Mouse (Mus musculus): ENCODE measurements around the gene Cldn19. TPM values are rescaled to one million over a fixed set of nuclear protein-coding genes. Genes with fewer than 3 reads are reported as not detected.

Gene Cldn19
- polyA plus RNA-seq, 1 experiment from 2014 or later: 0.12 TPM

- Histone ChIP-seq H3K27ac (replicated peaks) (peak overlapping the region; percentile 98), H3K4me1 (peaks cover 31% of the 10 kb centered on the region), H3K27me3 (ENCODE audit: low read depth, poor library complexity, severe bottlenecking) (no peaks in the 10 kb centered on the region), H3K4me3 (peak overlapping the region; percentile 98), H3K9me3 (replicated peaks) (no peaks in the 10 kb centered on the region), H3K36me3 (peaks cover 47% of the 10 kb centered on the region)
- WGBS: 4% methylated on average over 24 of the region's 24 CpGs
- DNase-seq (ENCODE audit: low spot score): peak; percentile 45
These were observed 37.8 kb downstream of the Cldn19 start for GRCm38 (mm10) chr4:119292771-119293573.

- peak; percentile 48 for DNase-seq (ENCODE audit: low spot score)
These were observed 38.5 kb downstream of the Cldn19 start for GRCm38 (mm10) chr4:119293574-119294258.

GRCm38 (mm10) chr4:119294415-119295133 is 39.4 kb downstream of the Cldn19 start, which contains the start of gene Ybx1:
Ybx1 (minus strand) TSS chr4:119294604.
- peak within 1 kb of the TSS; percentile 98 for H3K27ac ChIP-seq (replicated peaks)
- peaks cover 32% of the 10 kb centered on the region for H3K36me3 ChIP-seq
- H3K27me3 ChIP-seq (ENCODE audit: low read depth, poor library complexity, severe bottlenecking): no peaks in the 10 kb centered on the region
- WGBS: under 1% methylated on average over 61 of the region's 61 CpGs
- H3K4me1 ChIP-seq: peaks cover 31% of the 10 kb centered on the region
- H3K4me3 ChIP-seq: peak within 1 kb of the TSS; percentile 98
- DNase-seq (ENCODE audit: low spot score): peak; percentile 99
- no peaks in the 10 kb centered on the region for H3K9me3 ChIP-seq (replicated peaks)

More at GRCm38 (mm10) chr4:119293574-119294258, 38.5 kb downstream of the Cldn19 start:
- Histone ChIP-seq H3K9me3 (replicated peaks) (no peaks in the 10 kb centered on the region), H3K36me3 (peaks cover 40% of the 10 kb centered on the region), H3K4me1 (peaks cover 31% of the 10 kb centered on the region), H3K27ac (replicated peaks) (peak overlapping the region; percentile 98), H3K27me3 (ENCODE audit: low read depth, poor library complexity, severe bottlenecking) (no peaks in the 10 kb centered on the region), H3K4me3 (peak overlapping the region; percentile 98)
- WGBS: under 1% methylated on average over 69 of the region's 80 CpGs

GRCm38 (mm10) chr4:119295134-119295453 is 39.9 kb downstream of the Cldn19 start:
- H3K4me1 ChIP-seq: peaks cover 31% of the 10 kb centered on the region
- peak; percentile 16 for DNase-seq (ENCODE audit: low spot score)

GRCm38 (mm10) chr4:119297361-119297760 is 42.1 kb downstream of the Cldn19 start:
- no peak overlapping the region for H3K27ac ChIP-seq (replicated peaks)
- H3K27me3 ChIP-seq (ENCODE audit: low read depth, poor library complexity, severe bottlenecking): no peaks in the 10 kb centered on the region
- 83% methylated on average over 2 of the region's 2 CpGs for WGBS
- H3K4me3 ChIP-seq: no peak overlapping the region
- peaks cover 13% of the 10 kb centered on the region for H3K4me1 ChIP-seq
- H3K36me3 ChIP-seq: peaks cover 14% of the 10 kb centered on the region
- no peaks in the 10 kb centered on the region for H3K9me3 ChIP-seq (replicated peaks)
- no peak for DNase-seq (ENCODE audit: low spot score)

More at GRCm38 (mm10) chr4:119295134-119295453, 39.9 kb downstream of the Cldn19 start:
- Histone ChIP-seq H3K9me3 (replicated peaks) (no peaks in the 10 kb centered on the region), H3K36me3 (peaks cover 27% of the 10 kb centered on the region), H3K27ac (replicated peaks) (peak overlapping the region; percentile 98), H3K27me3 (ENCODE audit: low read depth, poor library complexity, severe bottlenecking) (no peaks in the 10 kb centered on the region), H3K4me3 (peak overlapping the region; percentile 98)
- WGBS: 10% methylated on average over 6 of the region's 6 CpGs

- WGBS: 89% methylated on average over 3 of the region's 3 CpGs
- H3K36me3 ChIP-seq: peaks cover 16% of the 10 kb centered on the region
- H3K27ac ChIP-seq (replicated peaks): no peak overlapping the region
- H3K9me3 ChIP-seq (replicated peaks): no peaks in the 10 kb centered on the region
- H3K27me3 ChIP-seq (ENCODE audit: low read depth, poor library complexity, severe bottlenecking): no peaks in the 10 kb centered on the region
- H3K4me1 ChIP-seq: peaks cover under 1% of the 10 kb centered on the region; the same call in 1 of the 2 replicates
- DNase-seq (ENCODE audit: low spot score): no peak
- no peak overlapping the region for H3K4me3 ChIP-seq
These were observed 45.5 kb downstream of the Cldn19 start for GRCm38 (mm10) chr4:119300761-119301160.

- no peak for DNase-seq (ENCODE audit: low spot score)
- Histone ChIP-seq H3K4me3 (no peak overlapping the region), H3K27me3 (ENCODE audit: low read depth, poor library complexity, severe bottlenecking) (no peaks in the 10 kb centered on the region), H3K9me3 (replicated peaks) (no peaks in the 10 kb centered on the region), H3K27ac (replicated peaks) (no peak overlapping the region), H3K36me3 (peaks cover 26% of the 10 kb centered on the region), H3K4me1 (no peaks in the 10 kb centered on the region)
- WGBS: 87% methylated on average over 3 of the region's 3 CpGs
These were observed 46.6 kb downstream of the Cldn19 start for GRCm38 (mm10) chr4:119301777-119302176.

GRCm38 (mm10) chr4:119303291-119303690 is 48.1 kb downstream of the Cldn19 start:
- H3K36me3 ChIP-seq: peaks cover 41% of the 10 kb centered on the region
- H3K4me3 ChIP-seq: no peak overlapping the region
- no peaks in the 10 kb centered on the region for H3K27me3 ChIP-seq (ENCODE audit: low read depth, poor library complexity, severe bottlenecking)
- DNase-seq (ENCODE audit: low spot score): no peak
- 93% methylated on average over 8 of the region's 8 CpGs for WGBS
- H3K27ac ChIP-seq (replicated peaks): no peak overlapping the region
- H3K4me1 ChIP-seq: no peaks in the 10 kb centered on the region
- H3K9me3 ChIP-seq (replicated peaks): no peaks in the 10 kb centered on the region

- DNase-seq (ENCODE audit: low spot score): no peak
- H3K9me3 ChIP-seq (replicated peaks): no peaks in the 10 kb centered on the region
- no peak overlapping the region for H3K27ac ChIP-seq (replicated peaks)
- H3K27me3 ChIP-seq (ENCODE audit: low read depth, poor library complexity, severe bottlenecking): no peaks in the 10 kb centered on the region
- WGBS: 81% methylated on average over 5 of the region's 5 CpGs
- no peak overlapping the region for H3K4me3 ChIP-seq
- no peaks in the 10 kb centered on the region for H3K4me1 ChIP-seq
- H3K36me3 ChIP-seq: peaks cover 61% of the 10 kb centered on the region
These were observed 50.2 kb downstream of the Cldn19 start for GRCm38 (mm10) chr4:119305418-119305817.

Other genes starting within 250 kb of the Cldn19 start
- gene Slc2a1, start 146.7 kb upstream of the Cldn19 start, polyA plus RNA-seq (2016; fragmentation: Nextera tagmentation; extraction: Ambion mirVana): 212 and 273 TPM in 2 replicates
- gene Zfp691, start 81.2 kb upstream of the Cldn19 start, polyA plus RNA-seq (2016; fragmentation: Nextera tagmentation; extraction: Ambion mirVana): 13.1 and 13.3 TPM in 2 replicates
- 8.2 and 9.7 TPM in 2 replicates for gene Ermap, start 65.4 kb upstream of the Cldn19 start, polyA plus RNA-seq (2016; fragmentation: Nextera tagmentation; extraction: Ambion mirVana)
- gene Svbp, start 60.1 kb upstream of the Cldn19 start, polyA plus RNA-seq (2016; fragmentation: Nextera tagmentation; extraction: Ambion mirVana): 152 and 156 TPM in 2 replicates
- 0.09 TPM in 1 of 2 replicates, not detected in the other for gene Tmem269, start 37.2 kb upstream of the Cldn19 start, polyA plus RNA-seq (2016; fragmentation: Nextera tagmentation; extraction: Ambion mirVana)
- gene AU022252, start 22.7 kb upstream of the Cldn19 start, polyA plus RNA-seq (2016; fragmentation: Nextera tagmentation; extraction: Ambion mirVana): 37.3 and 41.3 TPM in 2 replicates
- gene P3h1, start 22.5 kb upstream of the Cldn19 start, polyA plus RNA-seq (2016; fragmentation: Nextera tagmentation; extraction: Ambion mirVana): 15.9 and 19.1 TPM in 2 replicates
- gene Ybx1, start 39.2 kb downstream of the Cldn19 start, polyA plus RNA-seq (2016; fragmentation: Nextera tagmentation; extraction: Ambion mirVana): 1,019 and 1,063 TPM in 2 replicates
- gene Ppih, start 65.1 kb downstream of the Cldn19 start, polyA plus RNA-seq (2016; fragmentation: Nextera tagmentation; extraction: Ambion mirVana): 133 and 150 TPM in 2 replicates
- 9.0 and 9.1 TPM in 2 replicates for gene Ccdc30, start 160.1 kb downstream of the Cldn19 start, polyA plus RNA-seq (2016; fragmentation: Nextera tagmentation; extraction: Ambion mirVana)
- 24.0 and 27.5 TPM in 2 replicates for gene Ppcs, start 167.0 kb downstream of the Cldn19 start, polyA plus RNA-seq (2016; fragmentation: Nextera tagmentation; extraction: Ambion mirVana)
- 0.35 TPM in 1 of 2 replicates, not detected in the other for gene Zmynd12, start 167.4 kb downstream of the Cldn19 start, polyA plus RNA-seq (2016; fragmentation: Nextera tagmentation; extraction: Ambion mirVana)
- gene Rimkla, start 237.2 kb downstream of the Cldn19 start, polyA plus RNA-seq (2016; fragmentation: Nextera tagmentation; extraction: Ambion mirVana): 3.8 and 5.0 TPM in 2 replicates